11 mouse cellular contexts compared by ENCODE assay signal in genomic region chr2:163284856-163285255, GRCm38 (mm10).
DNase-seq lines count a peak whose midpoint lies in the region; ATAC-seq and TF ChIP-seq lines count a peak whose summit lies in the region.
"Had no signal": no experiment of that assay in that cellular context is flagged by ENCODE, and none has a peak within 500 bp of the region (broad histone marks: within the 10 kb centered on the region; RNA-seq: fewer than 3 reads in every experiment).

No protein-coding gene starts in this region.

- WGBS in kidney, embryonic 15.5 days: 19% methylated on average over 7 of the region's 7 CpGs
- WGBS in stomach, embryonic 16.5 days: 29% methylated on average over 7 of the region's 7 CpGs
- 32% methylated on average over 7 of the region's 7 CpGs for WGBS in stomach, postnatal 0 days
- 16% methylated on average over 7 of the region's 7 CpGs for WGBS in intestine, embryonic 16.5 days

- H3K27ac ChIP-seq in kidney, embryonic 15.5 days: no peak overlapping the region
- H3K27ac ChIP-seq in stomach, embryonic 16.5 days (ENCODE audit: low read length): no peak overlapping the region
- H3K27ac ChIP-seq in stomach, postnatal 0 days (replicated peaks): no peak overlapping the region
- no peak overlapping the region for H3K27ac ChIP-seq in intestine, embryonic 16.5 days (ENCODE audit: low read length)
- H3K27ac ChIP-seq: embryonic facial prominence, embryonic 10.5 days had no signal

- no peak for ATAC-seq in kidney, embryonic 15.5 days (replicated peaks; ENCODE audit: low FRiP score)
- no peak for ATAC-seq in stomach, embryonic 16.5 days (ENCODE audit: insufficient read depth, low FRiP score)
- ATAC-seq in stomach, postnatal 0 days (ENCODE audit: low FRiP score, low TSS enrichment): no peak
- peak; percentile 22; the same call in 1 of the 2 replicates for ATAC-seq in intestine, embryonic 16.5 days
- ATAC-seq: Patski had no signal

- TF ChIP-seq EP300 in stomach, postnatal 0 days (optimal IDR thresholded peaks at IDR 0.05): no peak

- peaks cover 38% of the 10 kb centered on the region for H3K4me1 ChIP-seq in kidney, embryonic 15.5 days
- peaks cover 13% of the 10 kb centered on the region for H3K4me1 ChIP-seq in stomach, embryonic 16.5 days (ENCODE audit: control insufficient read depth, insufficient read depth, low read length)
- no peaks in the 10 kb centered on the region; the same call in 1 of the 2 replicates for H3K4me1 ChIP-seq in stomach, postnatal 0 days (replicated peaks; ENCODE audit: control insufficient read depth, insufficient read depth)
- peaks cover 25% of the 10 kb centered on the region for H3K4me1 ChIP-seq in intestine, embryonic 16.5 days (ENCODE audit: control insufficient read depth, insufficient read depth, low read length)

- no peaks in the 10 kb centered on the region for H3K36me3 ChIP-seq in kidney, embryonic 15.5 days
- H3K36me3 ChIP-seq in stomach, embryonic 16.5 days (ENCODE audit: control insufficient read depth, insufficient read depth, low read length): no peaks in the 10 kb centered on the region
- H3K36me3 ChIP-seq in stomach, postnatal 0 days (ENCODE audit: control insufficient read depth, insufficient read depth, low read length): no peaks in the 10 kb centered on the region
- no peaks in the 10 kb centered on the region for H3K36me3 ChIP-seq in intestine, embryonic 16.5 days (ENCODE audit: control insufficient read depth, insufficient read depth, low read length)
- H3K36me3 ChIP-seq: embryonic facial prominence, embryonic 10.5 days had no signal

- H3K9ac ChIP-seq in kidney, embryonic 15.5 days: no peak overlapping the region
- H3K9ac ChIP-seq in stomach, embryonic 16.5 days (ENCODE audit: low read length): no peak overlapping the region
- H3K9ac ChIP-seq in stomach, postnatal 0 days (ENCODE audit: low read length): no peak overlapping the region
- H3K9ac ChIP-seq in intestine, embryonic 16.5 days (ENCODE audit: low read depth, low read length): no peak overlapping the region

- peaks cover 92% of the 10 kb centered on the region for H3K27me3 ChIP-seq in kidney, embryonic 15.5 days
- no peaks in the 10 kb centered on the region for H3K27me3 ChIP-seq in stomach, embryonic 16.5 days (ENCODE audit: control insufficient read depth, insufficient read depth, low read length)
- H3K27me3 ChIP-seq in stomach, postnatal 0 days (ENCODE audit: control insufficient read depth, insufficient read depth, low read length): no peaks in the 10 kb centered on the region
- H3K27me3 ChIP-seq in intestine, embryonic 16.5 days (replicated peaks; ENCODE audit: control insufficient read depth, insufficient read depth, low read length): no peaks in the 10 kb centered on the region

- DNase-seq in kidney, postnatal 36 days: no peak
- DNase-seq in stomach, postnatal 0 days (ENCODE audit: low spot score): no peak
- DNase-seq in telencephalon, adult 2 months (ENCODE audit: low read depth, low spot score): peak; percentile 50
- no peak for DNase-seq in testis, postnatal 14 days (ENCODE audit: low spot score)
- DNase-seq in testis, postnatal 10 days (ENCODE audit: low spot score): no peak
- DNase-seq: thymus, adult 2 months had no signal

- H3K4me3 ChIP-seq in kidney, embryonic 15.5 days (replicated peaks): no peak overlapping the region
- H3K4me3 ChIP-seq in stomach, embryonic 16.5 days (replicated peaks; ENCODE audit: low read length): no peak overlapping the region
- no peak overlapping the region for H3K4me3 ChIP-seq in stomach, postnatal 0 days (ENCODE audit: low read depth, low read length)
- H3K4me3 ChIP-seq in intestine, embryonic 16.5 days (ENCODE audit: low read length): no peak overlapping the region
- H3K4me3 ChIP-seq: embryonic facial prominence, embryonic 10.5 days had no signal

- H3K4me2 ChIP-seq in kidney, embryonic 15.5 days: peak overlapping the region; percentile 33
- peak overlapping the region; percentile 32 for H3K4me2 ChIP-seq in stomach, embryonic 16.5 days (ENCODE audit: low read depth, low read length)
- no peak overlapping the region for H3K4me2 ChIP-seq in stomach, postnatal 0 days (replicated peaks; ENCODE audit: low read depth)
- 0 out of 2 replicates have a peak overlapping the region, but pooled peaks have one; percentile 23 for H3K4me2 ChIP-seq in intestine, embryonic 16.5 days (ENCODE audit: low read depth, low read length)

- no peaks in the 10 kb centered on the region for H3K9me3 ChIP-seq in kidney, embryonic 15.5 days (replicated peaks)
- H3K9me3 ChIP-seq in stomach, embryonic 16.5 days (replicated peaks; ENCODE audit: control insufficient read depth, low read length): no peaks in the 10 kb centered on the region
- no peaks in the 10 kb centered on the region for H3K9me3 ChIP-seq in stomach, postnatal 0 days (ENCODE audit: control insufficient read depth, low read length)
- H3K9me3 ChIP-seq in intestine, embryonic 16.5 days (ENCODE audit: control insufficient read depth, low read length): no peaks in the 10 kb centered on the region
- H3K9me3 ChIP-seq: embryonic facial prominence, embryonic 10.5 days had no signal

- no peak for TF ChIP-seq CTCF in stomach, postnatal 0 days (IDR thresholded peaks at IDR 0.05; ENCODE audit: low read depth)
